ENCODE assay signal across 38 mouse cellular contexts in genomic region chr2:35419671-35420070, GRCm38 (mm10). TPM values are rescaled to one million over a fixed set of nuclear protein-coding genes. Genes with fewer than 3 reads are reported as not detected.
DNase-seq lines count a peak whose midpoint lies in the region; ATAC-seq and TF ChIP-seq lines count a peak whose summit lies in the region.
"Had no signal": no experiment of that assay in that cellular context is flagged by ENCODE, and none has a peak within 500 bp of the region (broad histone marks: within the 10 kb centered on the region; RNA-seq: fewer than 3 reads in every experiment).

No protein-coding gene starts in this region.

- peak; percentile 70 for DNase-seq in c-Kit-positive CD71-positive TER-119-negative erythroid progenitor cells, embryonic 14.5 days (ENCODE audit: low read depth)
- DNase-seq in liver, embryonic 13.5 days: peak; percentile 44
- DNase-seq in lung, adult 2 months: no peak
- no peak for DNase-seq in gastrocnemius, postnatal 10 days
- DNase-seq in retina, postnatal 1 day: no peak
- DNase-seq: adrenal gland, postnatal 25 days; B cell, adult 2 months; cerebellum, adult 11-12 months; cerebellum, adult 9-11 months; embryo, embryonic 11 days; forebrain, postnatal 0 days; gastrocnemius, postnatal 14 days; heart, postnatal 14 days; kidney, adult 18-20 months; kidney, postnatal 4 days; lung, adult 18-20 months; lung, postnatal 14 days; right cerebral cortex, postnatal 25 days; thymus, adult 18-20 months; thymus, postnatal 36 days had no signal

- TF ChIP-seq POLR2A in lung, adult 2 months (IDR thresholded peaks at IDR 0.05; ENCODE audit: borderline replicate concordance, extremely low read depth, low read depth, low read length): no peak

- H3K4me2 ChIP-seq in liver, embryonic 13.5 days: peak overlapping the region; percentile 35
- H3K4me2 ChIP-seq: embryonic facial prominence, embryonic 12.5 days; forebrain, embryonic 12.5 days; hindbrain, embryonic 15.5 days; limb, embryonic 12.5 days; midbrain, embryonic 12.5 days had no signal

- peak overlapping the region; percentile 38 for H3K4me3 ChIP-seq in erythroblast, embryonic 14.5 days (replicated peaks)
- H3K4me3 ChIP-seq in liver, embryonic 13.5 days (replicated peaks): no peak overlapping the region
- no peak overlapping the region for H3K4me3 ChIP-seq in lung, adult 2 months (replicated peaks; ENCODE audit: extremely low read depth, low read depth, low read length)
- H3K4me3 ChIP-seq: embryonic facial prominence, embryonic 12.5 days; forebrain, embryonic 12.5 days; hindbrain, embryonic 10.5 days; hindbrain, embryonic 15.5 days; limb, embryonic 12.5 days; midbrain, embryonic 12.5 days had no signal

- H3K9me3 ChIP-seq in erythroblast, embryonic 14.5 days (ENCODE audit: control insufficient read depth, low read length): no peaks in the 10 kb centered on the region
- no peaks in the 10 kb centered on the region for H3K9me3 ChIP-seq in liver, embryonic 13.5 days (replicated peaks)
- H3K9me3 ChIP-seq: hindbrain, embryonic 15.5 days; midbrain, embryonic 12.5 days had no signal

- peak overlapping the region; percentile 39; the same call in 1 of the 2 replicates for H3K9ac ChIP-seq in liver, embryonic 13.5 days
- H3K9ac ChIP-seq: embryonic facial prominence, embryonic 12.5 days; forebrain, embryonic 12.5 days; forebrain, postnatal 0 days; hindbrain, embryonic 15.5 days; limb, embryonic 12.5 days; midbrain, embryonic 12.5 days had no signal

- WGBS in liver, embryonic 13.5 days (ENCODE audit: insufficient replicate concordance): 38% methylated on average over 2 of the region's 2 CpGs
- WGBS in lung, adult 2 months: 96% methylated on average over 2 of the region's 2 CpGs

- peaks cover 82% of the 10 kb centered on the region for H3K4me1 ChIP-seq in erythroblast, embryonic 14.5 days (ENCODE audit: control insufficient read depth)
- peaks cover 81% of the 10 kb centered on the region for H3K4me1 ChIP-seq in liver, embryonic 13.5 days (replicated peaks)
- H3K4me1 ChIP-seq in lung, adult 2 months (ENCODE audit: control insufficient read depth, insufficient read depth, low read length): no peaks in the 10 kb centered on the region
- H3K4me1 ChIP-seq: embryonic facial prominence, embryonic 12.5 days; forebrain, embryonic 12.5 days; hindbrain, embryonic 10.5 days; hindbrain, embryonic 15.5 days; limb, embryonic 12.5 days; midbrain, embryonic 12.5 days had no signal

- no peak for TF ChIP-seq CTCF in lung, adult 2 months (IDR thresholded peaks at IDR 0.05; ENCODE audit: insufficient read depth, low read length)

- H3K27me3 ChIP-seq in erythroblast, embryonic 14.5 days (ENCODE audit: control insufficient read depth): no peaks in the 10 kb centered on the region
- no peaks in the 10 kb centered on the region for H3K27me3 ChIP-seq in liver, embryonic 13.5 days
- H3K27me3 ChIP-seq: embryonic facial prominence, embryonic 12.5 days; forebrain, embryonic 12.5 days; hindbrain, embryonic 15.5 days; limb, embryonic 12.5 days; midbrain, embryonic 12.5 days had no signal

- peaks cover 95% of the 10 kb centered on the region for H3K36me3 ChIP-seq in erythroblast, embryonic 14.5 days (ENCODE audit: control insufficient read depth)
- H3K36me3 ChIP-seq in liver, embryonic 13.5 days: peaks cover 43% of the 10 kb centered on the region
- H3K36me3 ChIP-seq: embryonic facial prominence, embryonic 12.5 days; forebrain, embryonic 12.5 days; hindbrain, embryonic 15.5 days; midbrain, embryonic 12.5 days had no signal

- H3K27ac ChIP-seq in liver, embryonic 13.5 days: peak overlapping the region; percentile 88
- H3K27ac ChIP-seq: embryonic facial prominence, embryonic 12.5 days; forebrain, embryonic 12.5 days; hindbrain, embryonic 10.5 days; hindbrain, embryonic 15.5 days; limb, embryonic 12.5 days; midbrain, embryonic 12.5 days had no signal

- ATAC-seq in liver, embryonic 13.5 days (ENCODE audit: low read depth): peak; percentile 85
- peak; percentile 52 for ATAC-seq in megakaryocyte progenitor cell, adult 5-6 weeks (replicated peaks; ENCODE audit: poor library complexity)
- ATAC-seq: forebrain, postnatal 0 days; inflammation-experienced regulatory T-cells, adult 6 months had no signal

RNA-seq across cellular contexts. Expression of gene 4930402F06Rik, which starts 22.7 kb away (rescaled TPM):
- not detected in 2 replicates for polyA plus RNA-seq in erythroblast, embryonic 14.5 days (2012)
- polyA plus RNA-seq in liver, embryonic 13.5 days (2015; fragmentation: Nextera tagmentation; extraction: Ambion mirVana): not detected in 2 replicates
- total RNA-seq in megakaryocyte progenitor cell, adult 5-6 weeks (2015): not detected in 2 replicates
- total RNA-seq in megakaryocyte progenitor cell, adult 5-6 weeks (2017): not detected in 2 replicates
- not detected in 2 replicates for polyA plus RNA-seq in lung, adult 2 months (2012; rRNA removed)
- not detected for total RNA-seq in gastrocnemius, postnatal 10 days (2021)
- total RNA-seq: adrenal gland, adult 18-20 months; adrenal gland, postnatal 25 days; forebrain, postnatal 0 days; gastrocnemius, postnatal 14 days; granulocyte monocyte progenitor cell, adult 5-6 weeks; heart, postnatal 14 days; layer of hippocampus, adult 8-10 months; layer of hippocampus, postnatal 25 days; left cerebral cortex, postnatal 14 days had no signal
- polyA plus RNA-seq: embryonic facial prominence, embryonic 12.5 days; forebrain, embryonic 12.5 days; forebrain, postnatal 0 days; heart, embryonic 14.5 days; hindbrain, embryonic 10.5 days; hindbrain, embryonic 15.5 days; inflammation-experienced regulatory T-cells, adult 6 months; kidney, embryonic 16.5 days; limb, embryonic 12.5 days; midbrain, embryonic 12.5 days; neural tube, embryonic 14.5 days; stomach, embryonic 16.5 days had no signal

RNA-seq across cellular contexts. Expression of gene Ggta1, which starts 43.4 kb away (rescaled TPM):
- polyA plus RNA-seq in erythroblast, embryonic 14.5 days (2012): 0.08 and 0.18 TPM in 2 replicates
- polyA plus RNA-seq in liver, embryonic 13.5 days (2015; fragmentation: Nextera tagmentation; extraction: Ambion mirVana): 7.8 and 9.4 TPM in 2 replicates
- 50.8 and 54.4 TPM in 2 replicates for total RNA-seq in megakaryocyte progenitor cell, adult 5-6 weeks (2015)
- total RNA-seq in megakaryocyte progenitor cell, adult 5-6 weeks (2017): 72.0 and 77.3 TPM in 2 replicates
- polyA plus RNA-seq in lung, adult 2 months (2012; rRNA removed): 17.8 and 24.4 TPM in 2 replicates
- total RNA-seq in gastrocnemius, postnatal 10 days (2021): 10 to 100 TPM; 13.2 to 17.0 TPM

RNA-seq across cellular contexts. Expression of gene 4930568D16Rik, which starts 52.1 kb away (rescaled TPM):
- not detected in 2 replicates for polyA plus RNA-seq in erythroblast, embryonic 14.5 days (2012)
- not detected in 2 replicates for polyA plus RNA-seq in liver, embryonic 13.5 days (2015; fragmentation: Nextera tagmentation; extraction: Ambion mirVana)
- total RNA-seq in megakaryocyte progenitor cell, adult 5-6 weeks (2015): not detected in 2 replicates
- total RNA-seq in megakaryocyte progenitor cell, adult 5-6 weeks (2017): not detected in 2 replicates
- polyA plus RNA-seq in lung, adult 2 months (2012; rRNA removed): not detected in 2 replicates
- not detected for total RNA-seq in gastrocnemius, postnatal 10 days (2021)
- total RNA-seq: adrenal gland, adult 18-20 months; adrenal gland, postnatal 25 days; forebrain, postnatal 0 days; gastrocnemius, postnatal 14 days; granulocyte monocyte progenitor cell, adult 5-6 weeks; heart, postnatal 14 days; layer of hippocampus, adult 8-10 months; layer of hippocampus, postnatal 25 days; left cerebral cortex, postnatal 14 days had no signal
- polyA plus RNA-seq: embryonic facial prominence, embryonic 12.5 days; forebrain, embryonic 12.5 days; forebrain, postnatal 0 days; heart, embryonic 14.5 days; hindbrain, embryonic 10.5 days; hindbrain, embryonic 15.5 days; inflammation-experienced regulatory T-cells, adult 6 months; kidney, embryonic 16.5 days; limb, embryonic 12.5 days; midbrain, embryonic 12.5 days; neural tube, embryonic 14.5 days; stomach, embryonic 16.5 days had no signal

Comparison
In these comparisons a context has a peak if more than half of its experiments do, and no peak if none do; other contexts are left out.
1. DNase-seq: peak in c-Kit-positive CD71-positive TER-119-negative erythroid progenitor cells, embryonic 14.5 days (single experiment) and liver, embryonic 13.5 days (single experiment); none in lung, adult 2 months (single experiment), gastrocnemius, postnatal 10 days (single experiment) and retina, postnatal 1 day (single experiment).